Mouse (Mus musculus): ENCODE results near the gene Cdadc1.

The Cdadc1 gene

DNA sequence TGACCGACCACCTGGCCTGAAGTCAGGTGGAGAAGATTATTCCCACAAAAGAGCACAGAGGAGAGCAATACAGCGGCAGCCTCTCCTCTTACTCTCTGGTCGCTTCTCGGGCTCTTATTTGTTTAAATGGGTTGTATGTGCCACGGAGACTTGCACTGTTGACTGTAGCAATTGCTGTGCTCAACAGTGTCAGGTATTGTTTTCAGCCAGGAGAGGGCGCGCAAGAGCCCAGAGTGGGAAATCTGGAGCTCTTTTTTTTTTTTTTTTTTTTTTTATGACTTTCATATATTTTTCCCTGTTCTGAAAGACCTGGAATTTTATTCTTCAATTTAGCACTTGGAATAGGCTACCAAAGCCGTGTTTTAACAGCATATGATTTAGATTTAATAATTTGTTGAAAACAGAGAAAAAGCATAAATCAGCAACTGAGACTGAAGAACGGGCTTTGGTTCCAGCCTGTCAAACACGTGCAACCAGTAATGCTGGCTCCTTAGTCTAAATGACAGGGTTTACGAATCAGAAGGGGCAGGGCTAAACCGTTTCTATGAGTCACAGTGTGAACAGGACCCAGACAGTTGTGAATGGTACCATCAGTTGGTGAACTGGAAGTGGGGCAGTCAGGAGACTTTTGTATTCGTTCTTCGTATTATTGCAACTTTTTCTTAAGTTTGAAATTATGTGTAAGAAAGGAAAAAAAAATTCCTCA is 15.3 kb upstream of the Cdadc1 start:
- 50% methylated on average over 14 of the region's 14 CpGs for WGBS

DNA sequence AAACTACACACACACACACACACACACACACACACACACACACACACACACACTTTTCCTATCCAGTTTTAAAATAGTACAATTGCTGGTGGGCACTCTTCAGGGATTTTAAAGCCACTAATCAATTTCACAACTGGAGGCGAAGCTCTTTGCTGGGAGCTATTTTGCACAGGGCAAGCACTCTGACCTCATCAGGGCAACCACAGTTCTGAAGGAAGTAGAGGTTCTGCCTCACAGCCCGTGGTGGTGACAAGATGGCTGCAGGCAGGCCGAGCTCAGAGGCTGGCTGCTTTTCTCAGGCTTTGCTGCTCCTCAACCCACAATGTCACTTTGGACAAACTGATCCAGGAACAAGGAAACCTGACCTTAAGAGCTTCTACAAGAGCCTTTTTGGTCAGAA is 9.3 kb upstream of the Cdadc1 start:
- WGBS = 83% methylated on average over 3 of the region's 3 CpGs

DNA sequence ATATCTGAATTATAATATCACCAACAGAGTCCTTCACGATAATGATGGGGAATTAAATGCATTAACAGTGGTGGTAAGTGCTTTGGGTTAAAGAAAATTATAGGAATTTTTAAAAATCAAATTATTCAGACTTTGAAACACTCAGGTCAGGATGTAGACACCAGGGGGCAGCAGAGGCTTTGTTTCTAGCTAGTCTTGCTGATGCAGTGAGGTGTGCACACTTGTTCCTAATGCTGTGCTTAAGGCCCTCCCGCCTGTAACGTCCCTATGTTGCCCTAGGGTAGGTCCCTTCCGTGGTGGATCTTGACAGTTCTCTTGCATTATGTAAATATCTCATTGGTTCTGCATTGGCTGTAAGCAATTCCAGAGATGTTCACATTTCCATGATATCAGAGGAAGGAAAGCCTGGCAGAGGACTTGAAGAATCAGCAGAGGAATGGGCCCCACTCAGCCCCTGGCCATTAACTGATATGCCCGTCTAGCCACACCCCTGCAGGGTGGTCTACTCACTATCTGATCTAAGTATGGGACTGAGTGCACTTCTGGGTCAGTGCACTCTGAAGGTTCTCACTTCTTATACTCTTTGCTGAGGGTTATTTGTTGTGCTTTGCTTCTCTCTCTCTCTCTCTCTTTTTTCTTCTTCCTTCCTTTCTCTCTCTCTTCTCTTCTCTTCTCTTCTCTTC is 8.1 kb upstream of the Cdadc1 start:
- 23% methylated on average over 5 of the region's 5 CpGs for WGBS

DNA sequence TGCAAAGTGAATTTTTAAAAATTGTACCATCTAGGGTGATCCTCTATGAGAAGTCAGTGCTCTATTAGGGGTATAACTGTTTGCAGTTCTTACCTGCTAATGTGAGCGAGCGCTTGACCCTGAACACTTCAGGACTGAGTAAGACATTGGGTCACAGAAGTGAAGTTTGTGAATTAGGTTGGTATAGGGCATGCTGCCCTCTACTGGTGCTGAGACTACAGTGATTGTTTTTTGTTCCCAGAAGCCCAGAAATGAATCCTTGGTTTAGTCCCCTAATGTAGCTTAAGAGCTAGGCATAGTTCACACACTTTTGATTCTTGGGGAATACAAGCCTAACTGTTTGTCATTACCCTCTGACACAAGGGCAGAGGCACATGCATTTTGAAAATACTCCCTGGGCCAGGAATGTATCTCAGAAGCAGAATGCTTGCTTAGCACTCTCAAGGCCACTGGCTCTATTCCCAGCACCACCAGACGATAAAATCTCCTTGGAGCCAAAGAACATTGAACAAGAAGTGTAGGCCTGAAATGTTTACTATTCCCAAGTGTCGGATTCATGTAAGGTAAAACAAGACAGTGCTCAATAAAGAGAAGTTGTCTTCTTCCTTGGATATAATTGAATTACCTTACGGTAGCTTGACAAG is 6.4 kb upstream of the Cdadc1 start:
- 60% methylated on average over 5 of the region's 5 CpGs for WGBS

DNA sequence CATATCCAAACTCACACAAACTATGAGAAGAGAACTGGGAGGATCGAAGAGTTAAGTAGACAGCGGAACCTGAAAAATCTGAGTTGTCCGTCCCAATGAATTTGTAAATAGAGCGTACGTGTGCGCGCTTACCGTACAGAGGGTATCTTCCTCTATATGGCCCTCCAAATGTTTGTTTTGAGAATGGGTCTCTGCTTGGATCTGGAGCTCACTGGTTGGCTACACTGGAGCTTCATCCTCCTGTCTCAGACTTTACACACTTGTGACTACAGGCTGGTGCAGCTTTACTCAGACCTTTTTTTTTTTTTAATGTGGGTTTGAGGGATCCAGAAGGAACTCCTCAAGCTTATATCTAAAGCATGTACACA is 485 bp upstream of the Cdadc1 start:
- 1% methylated on average over 8 of the region's 8 CpGs for WGBS

DNA sequence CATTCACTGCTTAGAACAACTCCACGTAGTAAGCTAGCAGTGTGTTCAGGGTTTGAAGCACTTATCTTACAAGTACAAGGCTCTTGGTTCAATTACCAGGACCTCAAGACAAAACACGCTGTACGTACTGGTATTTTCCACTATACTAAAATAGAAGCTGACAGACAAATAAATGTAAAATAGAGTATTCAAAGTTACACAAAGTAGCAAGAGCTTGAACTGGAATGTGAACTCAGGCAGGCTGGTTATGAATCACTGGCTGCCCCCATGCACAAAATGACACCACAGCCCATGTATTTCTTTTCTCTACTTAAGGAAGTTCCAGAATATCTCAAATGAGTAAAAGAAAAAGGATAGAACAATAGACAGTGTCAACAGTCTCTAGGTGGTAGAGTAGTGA is 2.8 kb downstream of the Cdadc1 start:
- 91% methylated on average over 3 of the region's 3 CpGs for WGBS

DNA sequence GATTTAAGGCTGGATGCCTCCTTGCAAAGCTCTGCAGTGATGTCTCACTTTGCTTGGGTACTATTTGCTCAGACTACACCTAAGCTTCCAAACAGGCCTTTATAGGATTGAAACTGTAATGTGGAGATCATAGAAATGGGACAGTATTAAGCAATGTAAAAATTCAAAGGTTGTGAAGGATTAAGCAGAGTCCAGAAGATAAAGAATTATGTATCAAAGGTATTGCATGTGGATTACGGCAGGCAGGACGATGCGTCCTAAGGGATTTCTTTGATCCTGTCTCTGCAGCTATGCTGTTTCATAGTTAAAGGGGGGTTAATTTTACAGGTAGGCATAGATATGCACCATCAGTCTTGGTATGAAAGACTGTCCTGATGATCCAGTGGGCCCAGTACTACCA is 5.2 kb downstream of the Cdadc1 start:
- WGBS = 95% methylated on average over 3 of the region's 3 CpGs

DNA sequence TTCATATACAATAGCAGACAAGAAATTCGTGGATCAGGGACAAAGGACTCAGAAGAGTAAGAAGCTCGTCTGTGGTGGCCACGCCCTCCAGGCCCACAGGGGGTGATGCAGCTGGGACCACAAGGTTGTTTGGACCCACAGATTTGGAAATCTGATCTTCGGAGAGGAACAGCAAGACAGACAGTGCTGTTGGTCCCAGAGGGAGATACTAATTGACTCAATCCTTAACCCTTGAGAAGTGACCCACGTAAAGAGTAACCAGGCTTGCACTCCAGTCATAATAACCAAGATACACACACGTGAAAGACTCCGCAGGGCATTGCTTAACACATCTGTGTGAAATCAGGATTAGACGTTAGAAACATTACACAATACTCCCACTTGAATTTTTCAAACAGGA is 5.9 kb downstream of the Cdadc1 start:
- WGBS = 76% methylated on average over 8 of the region's 8 CpGs

GRCm38 (mm10) chr14:59590614-59591013 is 7.1 kb downstream of the Cdadc1 start:
- WGBS = 84% methylated on average over 1 of the region's 1 CpGs

- whole genome bisulfite sequencing = 90% methylated on average over 5 of the region's 5 CpGs
These were observed 21.4 kb downstream of the Cdadc1 start for GRCm38 (mm10) chr14:59576385-59576784.

GRCm38 (mm10) chr14:59566756-59567155 is 31.0 kb downstream of the Cdadc1 start:
- 94% methylated on average over 6 of the region's 6 CpGs for WGBS

DNA sequence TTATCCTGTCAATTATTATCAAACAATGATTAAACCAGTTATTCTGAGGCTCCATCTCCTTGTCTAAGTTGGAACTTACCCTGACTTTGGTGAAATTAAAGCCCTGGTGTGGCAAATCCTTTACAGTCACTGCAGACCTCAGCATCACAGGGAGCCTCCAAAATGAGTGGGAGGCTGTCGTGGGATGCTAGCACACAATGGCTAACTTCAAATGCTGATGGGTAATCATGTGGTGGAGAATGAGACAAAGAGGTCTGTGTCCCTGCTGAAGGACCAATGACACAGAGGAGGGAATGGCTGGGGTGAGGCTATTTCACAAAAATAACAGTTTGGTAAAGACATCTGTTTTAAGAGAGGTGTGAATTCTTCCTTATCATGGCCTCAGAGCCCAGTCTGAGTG is 39.9 kb downstream of the Cdadc1 start:
- 38% methylated on average over 1 of the region's 1 CpGs for WGBS

GRCm38 (mm10) chr14:59557071-59557470 is 40.7 kb downstream of the Cdadc1 start:
- 65% methylated on average over 4 of the region's 4 CpGs for WGBS

GRCm38 (mm10) chr14:59555928-59556531 is 41.7 kb downstream of the Cdadc1 start:
- 39% methylated on average over 13 of the region's 13 CpGs for WGBS

GRCm38 (mm10) chr14:59555018-59555417 is 42.7 kb downstream of the Cdadc1 start:
- WGBS = 81% methylated on average over 8 of the region's 8 CpGs

GRCm38 (mm10) chr14:59554025-59554424 is 43.7 kb downstream of the Cdadc1 start:
- 62% methylated on average over 5 of the region's 5 CpGs for WGBS

- 78% methylated on average over 8 of the region's 8 CpGs for WGBS
These were observed 45.8 kb downstream of the Cdadc1 start for GRCm38 (mm10) chr14:59551956-59552355.

DNA sequence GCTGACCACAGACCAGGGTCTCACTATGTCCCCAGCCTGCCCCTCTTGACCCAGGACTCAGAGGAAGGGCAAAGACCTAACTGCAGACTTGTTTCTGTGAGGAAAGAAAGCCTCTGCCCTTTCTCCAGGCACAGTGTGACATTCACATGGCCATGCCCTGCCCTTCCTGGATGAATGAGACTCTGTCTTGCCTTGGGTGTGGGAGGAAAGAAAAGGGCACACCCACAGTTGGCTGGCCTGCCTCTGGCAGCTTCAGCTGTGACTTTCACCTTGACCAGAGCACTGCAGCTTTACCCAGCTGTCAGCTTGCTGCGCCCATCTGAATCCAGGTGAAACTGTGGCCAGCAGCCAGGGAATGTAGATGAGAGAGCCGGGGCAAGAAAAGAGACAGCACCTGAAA is 46.9 kb downstream of the Cdadc1 start:
- WGBS = 85% methylated on average over 2 of the region's 2 CpGs

DNA sequence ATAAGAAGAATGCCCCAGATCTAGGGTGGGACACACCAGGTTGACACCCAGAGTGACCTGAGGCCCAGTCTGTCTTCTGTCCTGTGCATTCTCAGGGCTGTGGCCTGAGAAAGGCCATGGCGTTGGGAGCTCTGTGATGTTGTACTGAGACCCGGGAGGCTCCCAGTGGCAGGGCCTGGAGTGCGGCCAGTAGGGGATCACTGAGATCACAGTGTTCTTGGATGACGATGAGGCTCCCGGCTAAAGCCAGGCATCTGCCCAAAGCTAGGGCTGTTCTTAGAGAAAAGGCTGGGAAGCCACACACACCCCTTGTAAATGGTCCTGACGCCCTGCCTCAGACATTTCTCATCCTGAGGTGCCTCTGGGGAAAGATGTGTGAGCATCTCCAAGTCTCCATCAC is 48.7 kb downstream of the Cdadc1 start:
- 67% methylated on average over 6 of the region's 6 CpGs for WGBS

DNA sequence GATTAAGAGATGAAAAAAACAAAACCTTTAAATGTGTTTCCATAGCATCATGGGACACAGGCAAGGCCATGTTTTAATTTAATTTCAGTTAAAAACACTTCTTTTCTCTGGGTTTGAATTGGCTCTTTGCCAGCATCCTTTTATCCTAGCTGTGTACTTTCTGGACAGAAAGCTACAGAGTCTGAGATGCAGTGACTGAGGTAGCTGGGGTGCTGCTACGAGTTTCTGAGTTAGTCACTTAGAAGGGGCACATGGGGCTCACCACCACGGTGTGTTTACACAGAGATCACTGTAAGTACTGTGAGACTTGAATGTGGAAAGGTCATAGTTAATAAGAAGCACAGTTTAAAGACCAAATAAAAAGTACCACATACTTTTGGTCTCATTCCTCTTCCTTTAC is 49.2 kb downstream of the Cdadc1 start:
- 61% methylated on average over 2 of the region's 2 CpGs for WGBS

GRCm38 (mm10) chr14:59547530-59547929 is 50.2 kb downstream of the Cdadc1 start:
- 85% methylated on average over 5 of the region's 5 CpGs for whole genome bisulfite sequencing

- 92% methylated on average over 7 of the region's 7 CpGs for WGBS
These were observed 51.4 kb downstream of the Cdadc1 start for GRCm38 (mm10) chr14:59546162-59546880.
